Mouse (Mus musculus) forebrain, embryonic 14.5 days (tissue): ENCODE results near the gene Gm9837. TPM values are rescaled to one million over a fixed set of nuclear protein-coding genes. Genes with fewer than 3 reads are reported as not detected.
"Not testable (repeated sequence)": the region's sequence is repeated elsewhere in the genome, so short reads cannot be mapped to it uniquely, and the experiment has no call there.

Experiments
- ATAC-seq: fragments of 200-750 bp; cut with Nextera tagmentation; 2 replicates; pipeline ENCODE4 v1.8.0; 2017; ENCODE audit warnings: mild to moderate bottlenecking, moderate library complexity
- DNase-seq: peaks from one replicate; pipeline ENCODE4 v3.0.0-alpha.2; 2015; ENCODE audit warnings: low spot score
- H3K27ac ChIP-seq: fragments of 300-500 bp; sonication (generic); 2 replicates; pipeline ENCODE4 v1.5.1; 2014; ENCODE audit warnings: low read depth, mild to moderate bottlenecking, control low read depth, low read length, moderate library complexity
- H3K27me3 ChIP-seq: fragments of 300-500 bp; sonication (generic); replicated peaks from 2 replicates; pipeline ENCODE4 v1.6.1; 2014; ENCODE audit warnings: low read length, control low read depth, mixed read lengths; ENCODE audit not compliant: control insufficient read depth, insufficient read depth
- H3K36me3 ChIP-seq: fragments of 300-500 bp; sonication (generic); 2 replicates; pipeline ENCODE4 v1.6.1; 2014; ENCODE audit warnings: low read length, control low read depth; ENCODE audit not compliant: control insufficient read depth, insufficient read depth
- H3K4me1 ChIP-seq: fragments of 300-500 bp; sonication (generic); 2 replicates; pipeline ENCODE4 v1.6.1; 2014; ENCODE audit warnings: antibody characterized with exemption, low read length, control low read depth; ENCODE audit not compliant: control insufficient read depth, insufficient read depth
- H3K4me2 ChIP-seq: fragments of 300-500 bp; sonication (generic); 2 replicates; pipeline ENCODE4 v1.6.1; 2014; ENCODE audit warnings: mild to moderate bottlenecking, control low read depth, low read length
- H3K4me3 ChIP-seq: fragments of 300-500 bp; sonication (generic); 2 replicates; pipeline ENCODE4 v1.5.1; 2014; ENCODE audit warnings: low read depth, low read length, control low read depth
- H3K9ac ChIP-seq: fragments of 300-500 bp; sonication (generic); 2 replicates; pipeline ENCODE4 v1.6.1; 2014; ENCODE audit warnings: mild to moderate bottlenecking, low read length, control low read depth, moderate library complexity
- H3K9me3 ChIP-seq: fragments of 300-500 bp; sonication (generic); replicated peaks from 2 replicates; pipeline ENCODE4 v1.6.1; 2016; ENCODE audit warnings: low read length, control low read depth, mixed read lengths; ENCODE audit not compliant: control insufficient read depth
- WGBS: fragments of 180-500 bp; shearing (Covaris S2); extraction: QIAGEN DNeasy Blood & Tissue Kit; methylation state at CpG from one replicate; pipeline ENCODE4 v1.1.7; 2014; 5-methylcytosine and 5-hydroxymethylcytosine counted together
- polyA plus RNA-seq: library from polyadenylated mRNA; unstranded; fragments of >200 nt; fragmentation: Nextera tagmentation; extraction: Ambion mirVana; gene quantifications from 2 replicates; pipeline ENCODE4 v1.2.1, GENCODE M21; 2014

Gene Gm9837
- polyA plus RNA-seq, 1 experiment from 2014 or later = not detected

DNA sequence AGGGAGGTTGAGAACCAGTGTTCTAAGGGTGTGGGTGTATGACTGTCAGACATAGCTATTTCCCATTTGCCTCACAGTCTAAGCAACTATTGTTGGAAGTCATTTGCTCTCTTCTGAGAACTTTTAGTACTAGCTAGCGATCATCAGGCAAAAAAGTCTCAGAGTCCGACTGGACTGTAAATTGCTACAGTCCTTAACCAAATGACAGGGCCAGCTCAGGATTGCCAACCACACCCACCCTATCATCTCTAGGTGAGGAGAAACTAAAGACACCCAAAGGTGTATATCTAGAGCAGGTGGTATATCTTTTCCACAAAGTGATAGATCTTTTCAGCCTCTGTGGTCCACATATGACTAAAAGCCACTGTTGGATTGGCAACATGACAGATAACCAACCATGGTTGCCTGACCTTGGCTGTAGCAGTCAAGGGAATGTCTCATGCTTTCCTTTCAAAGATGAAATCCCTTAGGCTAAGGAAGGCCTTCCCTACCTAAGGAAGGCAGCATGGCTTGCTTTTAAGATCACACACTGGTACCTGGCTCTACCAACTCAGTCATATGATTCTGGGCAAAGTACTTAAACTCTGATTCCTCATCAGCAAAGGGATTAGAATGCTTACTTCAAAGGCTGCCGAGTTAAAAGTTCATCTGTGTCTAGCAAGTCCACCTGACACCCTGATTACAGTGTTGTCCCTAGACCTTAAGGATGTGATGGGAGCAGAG is 42.1 kb downstream of the Gm9837 start:
- no peak overlapping the region for H3K9ac ChIP-seq
- no peaks in the 10 kb centered on the region for H3K27me3 ChIP-seq
- H3K9me3 ChIP-seq = no peaks in the 10 kb centered on the region
- ATAC-seq (no peak), DNase-seq (no peak)
- 91% methylated on average over 3 of the region's 3 CpGs for WGBS
- H3K4me1 ChIP-seq = peaks cover 8% of the 10 kb centered on the region; the same call in 1 of the 2 replicates
- no peak overlapping the region for H3K27ac ChIP-seq
- H3K4me3 ChIP-seq = no peak overlapping the region
- H3K36me3 ChIP-seq = peaks cover 7% of the 10 kb centered on the region
- no peak overlapping the region for H3K4me2 ChIP-seq

DNA sequence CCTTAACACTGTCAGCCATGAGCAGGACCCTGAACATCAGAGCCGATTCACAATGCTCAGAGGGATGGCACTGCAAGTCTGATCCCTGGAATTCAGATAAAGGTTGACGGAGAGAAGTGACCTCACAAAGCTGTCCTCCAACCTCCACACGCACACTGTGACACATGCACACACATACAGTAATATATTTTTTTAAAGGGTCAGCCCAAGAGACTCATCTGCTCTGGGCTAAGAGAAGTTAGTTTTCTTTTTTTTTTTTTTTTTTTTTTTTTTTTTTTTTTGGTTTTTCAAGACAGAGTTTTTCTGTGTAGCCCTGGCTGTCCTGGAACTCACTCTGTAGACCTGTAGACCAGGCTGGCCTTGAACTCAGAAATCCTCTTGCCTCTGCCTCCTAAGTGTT is 43.4 kb downstream of the Gm9837 start:
- DNase-seq, H3K27me3 ChIP-seq, H3K4me2 ChIP-seq, H3K27ac ChIP-seq, H3K4me3 ChIP-seq, ATAC-seq, H3K9ac ChIP-seq, H3K9me3 ChIP-seq, H3K4me1 ChIP-seq: not testable (repeated sequence)
- H3K36me3 ChIP-seq = peaks cover 11% of the 10 kb centered on the region
- 85% methylated on average over 3 of the region's 3 CpGs for WGBS

GRCm38 (mm10) chr11:53425711-53426255 is 44.5 kb downstream of the Gm9837 start:
- Histone ChIP-seq H3K9me3 (no peaks in the 10 kb centered on the region), H3K27ac (no peak overlapping the region), H3K4me2 (no peak overlapping the region), H3K9ac (no peak overlapping the region), H3K36me3 (peaks cover 18% of the 10 kb centered on the region), H3K4me3 (no peak overlapping the region), H3K27me3 (no peaks in the 10 kb centered on the region), H3K4me1 (peaks cover 5% of the 10 kb centered on the region; the same call in 1 of the 2 replicates)
- DNase-seq = no peak
- no peak for ATAC-seq
- 89% methylated on average over 6 of the region's 6 CpGs for WGBS

GRCm38 (mm10) chr11:53425251-53425650 is 45.0 kb downstream of the Gm9837 start:
- Histone ChIP-seq H3K4me3 (no peak overlapping the region), H3K9ac (no peak overlapping the region), H3K9me3 (no peaks in the 10 kb centered on the region), H3K27me3 (no peaks in the 10 kb centered on the region), H3K4me1 (peaks cover 5% of the 10 kb centered on the region; the same call in 1 of the 2 replicates), H3K36me3 (peaks cover 20% of the 10 kb centered on the region), H3K27ac (no peak overlapping the region), H3K4me2 (no peak overlapping the region)
- whole genome bisulfite sequencing = 88% methylated on average over 3 of the region's 3 CpGs
- no peak for DNase-seq
- ATAC-seq = no peak

- ATAC-seq (no peak), DNase-seq (no peak)
- Histone ChIP-seq H3K36me3 (peaks cover 24% of the 10 kb centered on the region), H3K27ac (no peak overlapping the region), H3K9ac (no peak overlapping the region), H3K9me3 (no peaks in the 10 kb centered on the region), H3K27me3 (no peaks in the 10 kb centered on the region), H3K4me1 (peaks cover 2% of the 10 kb centered on the region; the same call in 1 of the 2 replicates), H3K4me3 (no peak overlapping the region), H3K4me2 (no peak overlapping the region)
- 83% methylated on average over 2 of the region's 2 CpGs for WGBS
Measured at GRCm38 (mm10) chr11:53424826-53425225, 45.5 kb downstream of the Gm9837 start.

GRCm38 (mm10) chr11:53423036-53423435 is 47.2 kb downstream of the Gm9837 start, which contains the start of gene Leap2:
TSS of gene Leap2 (minus strand) at chr11:53423170.
- Histone ChIP-seq H3K4me3 (no peak within 1 kb of the TSS), H3K4me2 (no peak within 1 kb of the TSS), H3K9me3 (no peaks in the 10 kb centered on the region), H3K4me1 (no peaks in the 10 kb centered on the region), H3K36me3 (peaks cover 32% of the 10 kb centered on the region), H3K27me3 (no peaks in the 10 kb centered on the region), H3K27ac (no peak within 1 kb of the TSS), H3K9ac (no peak within 1 kb of the TSS)
- DNase-seq = no peak
- WGBS = 91% methylated on average over 4 of the region's 4 CpGs
- ATAC-seq = no peak

Other genes with a start within 250 kb of the Gm9837 start
- gene Hspa4, start 170.0 kb downstream of the Gm9837 start, polyA plus RNA-seq = 55.5 and 58.6 TPM in 2 replicates
- 16.0 and 17.0 TPM in 2 replicates for gene Zcchc10, start 145.8 kb downstream of the Gm9837 start, polyA plus RNA-seq
- gene Aff4, start 119.6 kb downstream of the Gm9837 start, polyA plus RNA-seq = 69.4 and 79.4 TPM in 2 replicates
- gene Leap2, start 47.3 kb downstream of the Gm9837 start, polyA plus RNA-seq = not detected in 2 replicates
- gene Uqcrq, start 39.6 kb downstream of the Gm9837 start, polyA plus RNA-seq = 637 and 819 TPM in 2 replicates
- gene Gdf9, start 39.5 kb downstream of the Gm9837 start, polyA plus RNA-seq = 3.3 and 3.9 TPM in 2 replicates
- gene Gm10447, start 13.4 kb downstream of the Gm9837 start, polyA plus RNA-seq = not detected in 2 replicates
- 1.5 and 1.7 TPM in 2 replicates for gene Shroom1, start 13.3 kb downstream of the Gm9837 start, polyA plus RNA-seq
- gene Gm9945, start 9.7 kb upstream of the Gm9837 start, polyA plus RNA-seq = 0.19 TPM in 1 of 2 replicates, not detected in the other
- gene Sowaha, start 9.8 kb upstream of the Gm9837 start, polyA plus RNA-seq = 1.2 and 1.7 TPM in 2 replicates
- gene Sept8, start 48.8 kb upstream of the Gm9837 start, polyA plus RNA-seq = 12.3 and 16.7 TPM in 2 replicates
- gene Kif3a, start 96.9 kb upstream of the Gm9837 start, polyA plus RNA-seq = 215 and 216 TPM in 2 replicates
- gene Il4, start 148.2 kb upstream of the Gm9837 start, polyA plus RNA-seq = 5.9 and 6.9 TPM in 2 replicates
- not detected in 2 replicates for gene Il13, start 164.2 kb upstream of the Gm9837 start, polyA plus RNA-seq
- gene Rad50, start 236.8 kb upstream of the Gm9837 start, polyA plus RNA-seq = 10.6 and 11.0 TPM in 2 replicates